Mouse (Mus musculus): ENCODE data around the gene Psme4.

GRCm38 (mm10) chr11:30800091-30800490 lies 28.6 kb downstream of the Psme4 start:
- TF ChIP-seq POLR2A (IDR thresholded peaks at IDR 0.05; ENCODE audit: extremely low read depth, insufficient read depth, low read length) = no peak
- TF ChIP-seq CTCF (IDR thresholded peaks at IDR 0.05; ENCODE audit: low read depth, low read length) = no peak
